Mouse (Mus musculus) adrenal gland, postnatal 25 days (tissue): ENCODE measurements around the gene Chrna5. TPM values are rescaled to one million over a fixed set of nuclear protein-coding genes. Genes with fewer than 3 reads are reported as not detected.

ENCODE experiments used
- DNase-seq: peaks from one replicate; pipeline ENCODE4 v3.0.0; 2021; ENCODE audit warnings: mixed read lengths
- total RNA-seq: library from RNA; stranded (reverse); gene quantifications from 2 replicates; pipeline ENCODE4 v1.2.3, GENCODE M21; 2021

The Chrna5 gene
- total RNA-seq, 1 experiment from 2014 or later = 0.88 TPM

DNA sequence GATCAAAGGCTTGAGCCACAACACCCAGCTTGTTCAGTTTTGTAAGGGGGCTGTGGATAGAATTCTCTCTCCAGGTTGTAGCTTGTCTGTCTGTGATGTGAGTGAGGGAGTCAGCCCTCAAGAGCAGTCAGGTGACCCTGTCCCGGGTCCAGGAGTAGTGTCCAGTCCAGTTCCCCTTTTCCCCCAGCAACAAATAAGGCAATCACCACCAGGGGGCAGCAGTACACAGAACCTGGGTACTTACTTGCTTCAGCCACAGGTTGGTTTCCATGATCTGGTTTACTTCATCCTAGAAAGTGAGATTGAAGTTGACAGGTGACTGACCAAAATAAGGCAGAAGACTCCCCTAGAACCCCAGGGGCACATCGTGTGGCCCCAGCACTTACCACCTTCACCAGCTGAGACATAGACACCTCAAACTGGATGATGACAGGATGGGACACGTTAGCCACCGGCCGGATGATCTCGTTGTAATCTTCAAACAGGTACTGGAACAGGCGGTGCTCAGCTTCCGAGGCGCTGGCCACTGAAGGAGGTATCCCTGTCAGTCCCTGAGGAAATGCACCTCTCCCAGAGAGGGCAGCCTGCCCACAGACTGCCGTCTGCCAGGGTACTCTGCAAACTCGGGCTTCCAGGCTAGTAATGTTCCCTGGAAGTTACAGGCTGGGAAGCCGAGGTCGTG lies 43.4 kb downstream of the Chrna5 start:
- peak; percentile 85 for DNase-seq

- DNase-seq = no peak
Measured at GRCm38 (mm10) chr9:55025534-55026274, 45.0 kb downstream of the Chrna5 start.

DNA sequence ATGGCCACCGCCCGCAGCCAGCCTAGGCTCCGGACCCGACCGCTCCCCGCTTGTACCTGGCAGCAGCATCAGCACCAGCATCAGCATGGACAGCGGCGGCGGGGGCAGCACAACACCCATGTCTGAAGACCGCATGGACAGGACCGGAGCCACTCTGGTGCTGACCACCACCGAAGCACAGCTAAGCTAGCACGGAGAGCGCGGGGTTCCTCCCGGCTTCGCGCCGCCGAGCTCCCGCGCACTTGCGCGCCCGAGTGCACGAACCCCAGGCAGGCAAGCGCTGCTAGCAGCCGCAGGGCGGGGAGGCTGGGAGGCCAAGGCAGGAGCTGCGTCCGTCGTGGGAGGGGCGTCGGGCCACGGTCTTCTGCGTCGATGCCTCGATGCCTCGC lies 45.6 kb downstream of the Chrna5 start, which contains the start of gene Chrna3:
Chrna3 (minus strand) TSS at position 288 of the 389 bp plus-strand sequence.
- DNase-seq = peak; percentile 11

DNA sequence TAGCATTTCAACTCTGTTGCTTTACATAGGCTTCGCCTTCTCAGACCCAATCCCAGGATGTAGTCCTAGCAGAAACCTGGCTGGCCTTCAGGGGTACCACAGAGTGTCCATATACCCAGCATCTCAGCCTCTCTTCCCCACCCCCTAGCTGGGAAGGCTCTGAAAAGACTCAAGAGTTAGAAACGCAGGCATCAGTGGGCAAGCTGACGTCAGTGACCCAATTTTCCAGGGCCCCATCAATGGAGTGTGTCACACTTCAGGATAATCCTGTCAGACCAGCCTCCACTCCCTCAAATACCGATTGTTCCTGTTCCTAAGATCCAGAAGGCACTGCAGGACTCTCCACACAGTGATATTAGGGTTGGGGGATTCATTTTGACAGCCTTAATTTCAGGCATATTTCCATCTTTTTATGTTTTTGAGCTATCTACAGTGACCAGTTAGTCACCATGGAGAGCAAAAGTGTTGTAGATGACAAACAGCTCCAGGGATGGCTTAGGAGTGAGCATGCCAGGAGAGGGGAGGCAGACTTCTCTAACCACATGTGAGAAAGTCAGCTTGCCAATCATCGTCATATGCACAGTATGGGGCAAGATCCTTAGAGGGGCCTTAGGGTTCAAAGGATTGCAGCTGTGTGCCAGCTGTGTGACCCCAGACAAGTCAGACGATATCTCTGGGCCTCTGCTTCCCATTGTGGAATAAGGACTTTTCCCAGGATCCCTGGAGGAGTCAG lies 50.9 kb downstream of the Chrna5 start:
- DNase-seq = no peak

DNA sequence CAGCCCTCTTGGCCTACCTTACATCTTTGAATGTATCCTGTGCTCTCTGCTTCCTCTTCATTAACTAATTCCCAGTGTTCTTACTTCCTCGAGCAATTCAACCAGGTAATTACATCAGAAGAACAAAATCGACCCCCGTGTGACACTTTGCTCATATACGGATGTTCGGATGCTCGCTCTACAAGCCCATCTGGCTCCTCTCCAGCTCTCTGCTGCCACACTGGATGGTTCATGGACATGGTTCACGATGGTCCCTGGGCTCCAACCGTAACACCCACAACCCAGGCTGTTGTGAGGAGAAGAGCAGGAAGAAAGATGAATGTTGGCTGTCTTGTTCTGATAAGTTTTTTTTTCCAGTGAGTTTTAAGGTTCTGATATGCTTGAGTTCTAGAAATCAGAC lies 58.3 kb downstream of the Chrna5 start:
- DNase-seq = no peak

- DNase-seq = no peak
Measured at GRCm38 (mm10) chr9:55039983-55040382, 59.3 kb downstream of the Chrna5 start.

DNA sequence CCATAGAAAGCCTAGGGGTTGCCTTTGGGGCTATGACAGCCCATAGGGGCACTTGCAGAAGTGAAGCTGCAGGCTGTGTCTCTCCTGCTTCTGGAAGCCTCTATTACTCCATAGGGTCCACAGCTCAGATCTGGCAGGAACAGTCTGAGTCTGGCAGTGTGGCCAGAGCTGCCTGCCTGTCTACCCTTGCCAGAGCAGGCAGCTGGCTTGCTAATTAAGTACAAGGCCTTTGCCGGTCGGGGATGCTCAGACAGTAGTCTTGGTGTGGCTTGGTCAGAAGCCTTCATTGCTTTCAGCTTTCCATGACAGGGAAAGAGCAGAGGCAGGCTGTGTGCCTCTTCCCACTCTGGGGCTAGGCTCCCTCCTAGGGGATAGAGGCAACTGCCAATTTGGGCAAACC lies 60.7 kb downstream of the Chrna5 start:
- no peak for DNase-seq

DNA sequence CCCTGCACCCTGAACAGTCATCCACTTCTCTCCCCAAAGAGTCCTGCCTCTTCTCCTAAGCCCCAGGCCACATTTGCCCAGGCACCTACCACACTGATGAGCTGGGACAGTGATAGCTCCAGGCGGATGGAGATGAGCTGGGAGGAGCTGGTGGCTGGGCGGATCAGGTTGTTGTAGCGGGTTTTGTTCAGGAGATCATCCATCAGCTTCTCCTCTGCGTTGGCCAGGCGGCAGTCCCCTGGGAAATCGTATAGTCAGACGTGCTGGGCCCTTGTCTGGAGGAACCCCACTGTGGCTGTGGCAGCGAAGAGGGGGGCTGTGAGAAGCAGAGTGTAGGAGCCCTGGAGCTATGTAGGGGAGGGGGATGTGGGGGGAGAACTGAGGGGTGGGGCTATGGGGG lies 63.0 kb downstream of the Chrna5 start:
- no peak for DNase-seq

DNA sequence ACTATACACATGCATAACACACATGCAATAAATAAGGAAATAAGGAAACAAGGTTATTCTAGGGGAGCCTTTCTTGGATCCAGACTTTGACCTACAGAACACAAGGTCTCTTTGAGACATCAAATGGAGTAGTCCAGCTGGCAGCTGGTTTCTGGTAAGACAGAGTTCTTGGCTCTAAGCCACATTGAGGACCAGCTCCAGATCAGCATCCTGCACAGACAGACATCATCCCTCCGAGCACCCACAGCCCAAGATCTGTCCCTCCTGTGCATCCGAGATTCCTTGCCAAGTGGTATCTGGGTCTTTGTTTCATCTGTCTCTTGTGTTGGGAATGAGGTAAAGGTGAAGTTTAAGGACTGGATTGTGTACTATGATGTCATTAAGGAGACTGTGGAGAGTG lies 64.3 kb downstream of the Chrna5 start:
- DNase-seq = no peak

DNA sequence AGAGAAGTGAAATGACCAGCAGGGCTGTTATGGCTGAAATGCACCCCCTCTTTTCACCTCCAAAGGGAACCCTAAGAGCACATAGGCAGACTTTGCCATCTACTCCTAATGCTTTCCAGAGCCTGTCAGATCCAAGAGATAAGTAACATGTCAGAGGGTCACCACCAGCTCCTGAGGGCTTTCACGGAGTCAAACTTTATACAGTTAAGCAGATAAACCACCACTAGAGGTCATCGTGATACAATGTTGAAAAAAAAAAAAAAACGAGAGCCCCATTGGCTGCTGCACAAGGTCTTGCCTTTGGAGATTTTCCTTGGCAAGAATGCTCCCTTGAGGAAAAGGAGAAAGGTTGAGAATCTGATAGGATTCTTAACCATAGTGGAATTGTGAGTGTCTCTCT lies 66.1 kb downstream of the Chrna5 start:
- no peak for DNase-seq

GRCm38 (mm10) chr9:55048211-55048880 lies 67.7 kb downstream of the Chrna5 start, which contains the start of gene Chrnb4:
TSS of gene Chrnb4 (minus strand) at chr9:55048779.
- no peak for DNase-seq

GRCm38 (mm10) chr9:55055386-55055930 lies 74.8 kb downstream of the Chrna5 start:
- no peak for DNase-seq

Other genes starting within 250 kb of the Chrna5 start
- gene Wdr61, start 246.4 kb upstream of the Chrna5 start, total RNA-seq = 63.7 and 72.0 TPM in 2 replicates
- gene Crabp1, start 216.1 kb upstream of the Chrna5 start, total RNA-seq = 8.4 and 9.5 TPM in 2 replicates
- 63.1 and 64.0 TPM in 2 replicates for gene Ireb2, start 117.1 kb upstream of the Chrna5 start, total RNA-seq
- 2.4 and 2.5 TPM in 2 replicates for gene Hykk, start 63.6 kb upstream of the Chrna5 start, total RNA-seq
- gene Psma4, start 30.1 kb upstream of the Chrna5 start, total RNA-seq = 202 and 203 TPM in 2 replicates
- gene AY074887, start 29.9 kb upstream of the Chrna5 start, total RNA-seq = not detected in 2 replicates
- gene Chrna3, start 45.7 kb downstream of the Chrna5 start, total RNA-seq = 7.4 and 11.2 TPM in 2 replicates
- gene Chrnb4, start 67.9 kb downstream of the Chrna5 start, total RNA-seq = 5.9 and 6.2 TPM in 2 replicates
- gene Ube2q2, start 168.0 kb downstream of the Chrna5 start, total RNA-seq = 54.8 and 57.1 TPM in 2 replicates
- gene Fbxo22, start 228.0 kb downstream of the Chrna5 start, total RNA-seq = 39.4 and 40.0 TPM in 2 replicates